Mouse (Mus musculus): Measurements from ENCODE around the gene BC107364. TPM values are rescaled to one million over a fixed set of nuclear protein-coding genes. Genes with fewer than 3 reads are reported as not detected.
"Not testable (repeated sequence)": the region's sequence is repeated elsewhere in the genome, so short reads cannot be mapped to it uniquely, and the experiment has no call there.

The BC107364 gene
- polyA plus RNA-seq, 1 experiment: 4.6 TPM

GRCm38 (mm10) chr3:96401832-96402501 is 50.1 kb downstream of the BC107364 start:
- H3K27ac ChIP-seq (ENCODE audit: insufficient read depth, low read length): peak overlapping the region; percentile 28; the same call in 1 of the 2 replicates
- no peaks in the 10 kb centered on the region for H3K27me3 ChIP-seq (ENCODE audit: control insufficient read depth, insufficient read depth, low read length, poor library complexity, severe bottlenecking)
- peak overlapping the region; percentile 91 for H3K4me3 ChIP-seq (ENCODE audit: low read depth, low read length)
- H3K9me3 ChIP-seq (replicated peaks; ENCODE audit: control insufficient read depth, insufficient read depth, low read length, poor library complexity, severe bottlenecking): no peaks in the 10 kb centered on the region
- TF ChIP-seq CTCF (IDR thresholded peaks at IDR 0.05; ENCODE audit: low read depth, low read length): peak; percentile 0
- TF ChIP-seq POLR2A (IDR thresholded peaks at IDR 0.05; ENCODE audit: insufficient read depth, low read length): no peak
- TF ChIP-seq EP300 (IDR thresholded peaks at IDR 0.05; ENCODE audit: insufficient read depth, low read depth, low read length): peak; percentile 48; the same call in 1 of the 2 replicates
- H3K36me3 ChIP-seq (ENCODE audit: control insufficient read depth, insufficient read depth, low read length, poor library complexity, severe bottlenecking): no peaks in the 10 kb centered on the region
- no peaks in the 10 kb centered on the region for H3K4me1 ChIP-seq (ENCODE audit: control insufficient read depth, insufficient read depth, low read length)
- H3K9ac ChIP-seq (ENCODE audit: low read depth, poor library complexity, severe bottlenecking): peak overlapping the region; percentile 40

- H3K4me3 ChIP-seq (ENCODE audit: low read depth, low read length): peak overlapping the region; percentile 91
- H3K36me3 ChIP-seq (ENCODE audit: control insufficient read depth, insufficient read depth, low read length, poor library complexity, severe bottlenecking): no peaks in the 10 kb centered on the region
These were observed 50.7 kb downstream of the BC107364 start for GRCm38 (mm10) chr3:96401474-96401831.

DNA sequence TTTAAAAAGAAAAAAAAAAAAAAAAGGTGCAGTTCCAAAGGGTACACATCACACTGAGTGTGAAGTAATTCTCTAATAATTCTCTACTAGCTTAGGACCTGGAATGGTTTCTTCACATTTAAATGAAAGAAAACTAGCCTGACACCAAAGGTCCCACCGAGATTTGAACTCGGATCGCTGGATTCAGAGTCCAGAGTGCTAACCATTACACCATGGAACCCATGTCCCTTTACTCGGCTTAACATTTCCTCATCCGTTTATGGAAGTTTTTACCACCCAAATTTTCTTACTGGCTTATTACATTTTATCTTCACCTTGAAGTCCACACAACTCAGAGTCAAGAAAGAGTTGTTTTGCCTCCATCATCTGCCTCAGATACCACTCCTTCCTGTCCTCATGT is 53.2 kb downstream of the BC107364 start:
- Histone ChIP-seq H3K27me3 (ENCODE audit: control insufficient read depth, insufficient read depth, low read length, poor library complexity, severe bottlenecking) (no peaks in the 10 kb centered on the region), H3K9me3 (replicated peaks; ENCODE audit: control insufficient read depth, insufficient read depth, low read length, poor library complexity, severe bottlenecking) (no peaks in the 10 kb centered on the region), H3K4me3 (ENCODE audit: low read depth, low read length) (peak overlapping the region; percentile 3; the same call in 1 of the 2 replicates), H3K36me3 (ENCODE audit: control insufficient read depth, insufficient read depth, low read length, poor library complexity, severe bottlenecking) (no peaks in the 10 kb centered on the region), H3K4me1 (ENCODE audit: control insufficient read depth, insufficient read depth, low read length) (no peaks in the 10 kb centered on the region), H3K27ac (ENCODE audit: insufficient read depth, low read length) (no peak overlapping the region), H3K9ac (ENCODE audit: low read depth, poor library complexity, severe bottlenecking) (no peak overlapping the region)
- TF ChIP-seq POLR2A (IDR thresholded peaks at IDR 0.05; ENCODE audit: insufficient read depth, low read length): no peak
- no peak for TF ChIP-seq CTCF (IDR thresholded peaks at IDR 0.05; ENCODE audit: low read depth, low read length)
- TF ChIP-seq EP300 (IDR thresholded peaks at IDR 0.05; ENCODE audit: insufficient read depth, low read depth, low read length): no peak

More at GRCm38 (mm10) chr3:96401474-96401831, 50.7 kb downstream of the BC107364 start:
- Histone ChIP-seq H3K27ac (ENCODE audit: insufficient read depth, low read length) (peak overlapping the region; percentile 21; the same call in 1 of the 2 replicates), H3K9me3 (replicated peaks; ENCODE audit: control insufficient read depth, insufficient read depth, low read length, poor library complexity, severe bottlenecking) (no peaks in the 10 kb centered on the region), H3K9ac (ENCODE audit: low read depth, poor library complexity, severe bottlenecking) (peak overlapping the region; percentile 40), H3K27me3 (ENCODE audit: control insufficient read depth, insufficient read depth, low read length, poor library complexity, severe bottlenecking) (no peaks in the 10 kb centered on the region), H3K4me1 (ENCODE audit: control insufficient read depth, insufficient read depth, low read length) (no peaks in the 10 kb centered on the region)
- TF ChIP-seq CTCF (IDR thresholded peaks at IDR 0.05; ENCODE audit: low read depth, low read length) (no peak), EP300 (IDR thresholded peaks at IDR 0.05; ENCODE audit: insufficient read depth, low read depth, low read length) (no peak), POLR2A (IDR thresholded peaks at IDR 0.05; ENCODE audit: insufficient read depth, low read length) (no peak)

GRCm38 (mm10) chr3:96396857-96397256 is 55.2 kb downstream of the BC107364 start:
- Histone ChIP-seq H3K27me3 (ENCODE audit: control insufficient read depth, insufficient read depth, low read length, poor library complexity, severe bottlenecking) (no peaks in the 10 kb centered on the region), H3K9me3 (replicated peaks; ENCODE audit: control insufficient read depth, insufficient read depth, low read length, poor library complexity, severe bottlenecking) (no peaks in the 10 kb centered on the region), H3K4me3 (ENCODE audit: low read depth, low read length) (no peak overlapping the region), H3K27ac (ENCODE audit: insufficient read depth, low read length) (no peak overlapping the region), H3K9ac (ENCODE audit: low read depth, poor library complexity, severe bottlenecking) (no peak overlapping the region), H3K4me1 (ENCODE audit: control insufficient read depth, insufficient read depth, low read length) (no peaks in the 10 kb centered on the region), H3K36me3 (ENCODE audit: control insufficient read depth, insufficient read depth, low read length, poor library complexity, severe bottlenecking) (no peaks in the 10 kb centered on the region)
- TF ChIP-seq CTCF (IDR thresholded peaks at IDR 0.05; ENCODE audit: low read depth, low read length): no peak
- no peak for TF ChIP-seq EP300 (IDR thresholded peaks at IDR 0.05; ENCODE audit: insufficient read depth, low read depth, low read length)
- TF ChIP-seq POLR2A (IDR thresholded peaks at IDR 0.05; ENCODE audit: insufficient read depth, low read length): no peak

GRCm38 (mm10) chr3:96387202-96387601 is 64.9 kb downstream of the BC107364 start:
- not testable (repeated sequence) for H3K4me3 ChIP-seq (ENCODE audit: low read depth, low read length); H3K4me1 ChIP-seq (ENCODE audit: control insufficient read depth, insufficient read depth, low read length); H3K36me3 ChIP-seq (ENCODE audit: control insufficient read depth, insufficient read depth, low read length, poor library complexity, severe bottlenecking); H3K27ac ChIP-seq (ENCODE audit: insufficient read depth, low read length); H3K9me3 ChIP-seq (replicated peaks; ENCODE audit: control insufficient read depth, insufficient read depth, low read length, poor library complexity, severe bottlenecking); H3K27me3 ChIP-seq (ENCODE audit: control insufficient read depth, insufficient read depth, low read length, poor library complexity, severe bottlenecking); H3K9ac ChIP-seq (ENCODE audit: low read depth, poor library complexity, severe bottlenecking)

Other genes with a start within 250 kb of the BC107364 start
- gene Bola1, start 232.6 kb downstream of the BC107364 start, polyA plus RNA-seq (2011; ENCODE audit: insufficient read depth, insufficient read length, low read depth, missing spikeins): 18.1 and 27.8 TPM in 2 replicates
- not detected in 2 replicates for gene Hist2h2ab, start 232.4 kb downstream of the BC107364 start, polyA plus RNA-seq (2011; ENCODE audit: insufficient read depth, insufficient read length, low read depth, missing spikeins)
- gene Hist2h2ac, start 231.4 kb downstream of the BC107364 start, polyA plus RNA-seq (2011; ENCODE audit: insufficient read depth, insufficient read length, low read depth, missing spikeins): 2.5 and 4.3 TPM in 2 replicates
- 1.3 and 2.0 TPM in 2 replicates for gene Hist2h2be, start 231.2 kb downstream of the BC107364 start, polyA plus RNA-seq (2011; ENCODE audit: insufficient read depth, insufficient read length, low read depth, missing spikeins)
- gene Hist2h3c2, start 213.2 kb downstream of the BC107364 start, polyA plus RNA-seq (2011; ENCODE audit: insufficient read depth, insufficient read length, low read depth, missing spikeins): 23.1 and 41.5 TPM in 2 replicates
- gene Hist2h2aa2, start 212.0 kb downstream of the BC107364 start, polyA plus RNA-seq (2011; ENCODE audit: insufficient read depth, insufficient read length, low read depth, missing spikeins): 17.2 and 30.9 TPM in 2 replicates
- not detected in 2 replicates for gene Hist2h2aa1, start 206.8 kb downstream of the BC107364 start, polyA plus RNA-seq (2011; ENCODE audit: insufficient read depth, insufficient read length, low read depth, missing spikeins)
- 1.3 and 3.0 TPM in 2 replicates for gene Hist2h3c1, start 205.6 kb downstream of the BC107364 start, polyA plus RNA-seq (2011; ENCODE audit: insufficient read depth, insufficient read length, low read depth, missing spikeins)
- gene Hist2h4, start 189.0 kb downstream of the BC107364 start, polyA plus RNA-seq (2011; ENCODE audit: insufficient read depth, insufficient read length, low read depth, missing spikeins): 3.6 and 4.0 TPM in 2 replicates
- gene Hist2h3b, start 183.7 kb downstream of the BC107364 start, polyA plus RNA-seq (2011; ENCODE audit: insufficient read depth, insufficient read length, low read depth, missing spikeins): 7.7 and 11.1 TPM in 2 replicates
- gene Hist2h2bb, start 182.6 kb downstream of the BC107364 start, polyA plus RNA-seq (2011; ENCODE audit: insufficient read depth, insufficient read length, low read depth, missing spikeins): 33.9 and 35.8 TPM in 2 replicates
- not detected in 2 replicates for gene Fcgr1, start 158.3 kb downstream of the BC107364 start, polyA plus RNA-seq (2011; ENCODE audit: insufficient read depth, insufficient read length, low read depth, missing spikeins)
- 0.88 and 1.2 TPM in 2 replicates for gene Hfe2, start 72.9 kb upstream of the BC107364 start, polyA plus RNA-seq (2011; ENCODE audit: insufficient read depth, insufficient read length, low read depth, missing spikeins)
- 450 and 464 TPM in 2 replicates for gene Txnip, start 105.7 kb upstream of the BC107364 start, polyA plus RNA-seq (2011; ENCODE audit: insufficient read depth, insufficient read length, low read depth, missing spikeins)
- 1.1 and 1.7 TPM in 2 replicates for gene Gm16253, start 124.7 kb upstream of the BC107364 start, polyA plus RNA-seq (2011; ENCODE audit: insufficient read depth, insufficient read length, low read depth, missing spikeins)
- 16.2 and 22.8 TPM in 2 replicates for gene Polr3gl, start 141.9 kb upstream of the BC107364 start, polyA plus RNA-seq (2011; ENCODE audit: insufficient read depth, insufficient read length, low read depth, missing spikeins)
- gene Ankrd34a, start 144.3 kb upstream of the BC107364 start, polyA plus RNA-seq (2011; ENCODE audit: insufficient read depth, insufficient read length, low read depth, missing spikeins): 0.31 and 0.43 TPM in 2 replicates
- 2.5 and 3.1 TPM in 2 replicates for gene Lix1l, start 148.8 kb upstream of the BC107364 start, polyA plus RNA-seq (2011; ENCODE audit: insufficient read depth, insufficient read length, low read depth, missing spikeins)
- 325 and 344 TPM in 2 replicates for gene Rbm8a, start 177.6 kb upstream of the BC107364 start, polyA plus RNA-seq (2011; ENCODE audit: insufficient read depth, insufficient read length, low read depth, missing spikeins)
- gene Pex11b, start 183.1 kb upstream of the BC107364 start, polyA plus RNA-seq (2011; ENCODE audit: insufficient read depth, insufficient read length, low read depth, missing spikeins): 21.4 and 22.3 TPM in 2 replicates
- 0.35 TPM in 1 of 2 replicates, not detected in the other for gene Gm42957, start 183.2 kb upstream of the BC107364 start, polyA plus RNA-seq (2011; ENCODE audit: insufficient read depth, insufficient read length, low read depth, missing spikeins)
- gene Itga10, start 193.3 kb upstream of the BC107364 start, polyA plus RNA-seq (2011; ENCODE audit: insufficient read depth, insufficient read length, low read depth, missing spikeins): 0.43 and 1.1 TPM in 2 replicates
- gene Ankrd35, start 217.8 kb upstream of the BC107364 start, polyA plus RNA-seq (2011; ENCODE audit: insufficient read depth, insufficient read length, low read depth, missing spikeins): 3.5 and 3.7 TPM in 2 replicates
- 31.8 and 42.1 TPM in 2 replicates for gene Pias3, start 244.1 kb upstream of the BC107364 start, polyA plus RNA-seq (2011; ENCODE audit: insufficient read depth, insufficient read length, low read depth, missing spikeins)